Comparison of ENCODE assay signal across 30 mouse cellular contexts in the genomic region with DNA sequence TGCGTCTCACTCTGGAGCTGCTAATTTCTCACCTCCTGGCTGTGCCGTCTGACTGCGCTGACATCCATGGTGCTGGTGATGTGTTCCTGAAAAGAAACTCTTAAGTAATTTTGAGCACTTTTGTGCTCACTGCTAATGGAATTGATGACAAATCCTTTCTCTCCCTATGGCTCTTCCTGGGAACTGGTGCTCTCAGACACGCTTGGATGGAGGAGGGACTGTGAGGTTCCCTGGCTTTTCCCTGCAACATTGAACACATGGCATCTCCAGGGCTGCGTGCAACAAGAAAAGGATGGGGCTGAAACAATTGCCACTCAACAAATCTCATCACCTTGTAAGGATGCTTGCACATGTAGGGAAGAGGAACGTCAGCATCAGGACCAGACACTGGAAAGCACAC. TPM values are rescaled to one million over a fixed set of nuclear protein-coding genes. Genes with fewer than 3 reads are reported as not detected.
"Had no signal": no experiment of that assay in that cellular context is flagged by ENCODE, and none has a peak within 500 bp of the region (broad histone marks: within the 10 kb centered on the region; RNA-seq: fewer than 3 reads in every experiment).

No protein-coding gene starts in this region.

- DNase-seq: left cerebral cortex, postnatal 4 days; liver; liver, embryonic 13.5 days; liver, postnatal 0 days; lung, adult 18-20 months; lung, adult 2 months; lung, embryonic 14.5 days; lung, postnatal 10 days; lung, postnatal 14 days; lung, postnatal 36 days; lung, postnatal 4 days; midbrain, embryonic 14.5 days had no signal

- H3K27me3 ChIP-seq: limb, embryonic 12.5 days; limb, embryonic 13.5 days; limb, embryonic 15.5 days; liver, embryonic 13.5 days; liver, embryonic 15.5 days; lung, embryonic 15.5 days; midbrain, embryonic 15.5 days; neural tube, embryonic 12.5 days had no signal

- H3K27ac ChIP-seq: limb, embryonic 10.5 days; limb, embryonic 12.5 days; limb, embryonic 13.5 days; limb, embryonic 15.5 days; liver, embryonic 12.5 days; liver, embryonic 13.5 days; liver, embryonic 14.5 days; liver, embryonic 15.5 days; lung, embryonic 15.5 days; macrophage; midbrain, embryonic 10.5 days; midbrain, embryonic 12.5 days; midbrain, embryonic 15.5 days; neural tube, embryonic 12.5 days had no signal

- H3K9me3 ChIP-seq: limb, embryonic 10.5 days; limb, embryonic 12.5 days; limb, embryonic 13.5 days; limb, embryonic 15.5 days; liver, embryonic 12.5 days; liver, embryonic 13.5 days; liver, embryonic 15.5 days; lung, embryonic 15.5 days; megakaryocyte, embryonic 14.5 days; midbrain, embryonic 10.5 days; midbrain, embryonic 12.5 days; midbrain, embryonic 15.5 days; neural tube, embryonic 12.5 days had no signal

- H3K4me1 ChIP-seq: liver, embryonic 12.5 days; liver, embryonic 13.5 days; liver, embryonic 15.5 days; megakaryocyte, embryonic 14.5 days had no signal

- H3K4me2 ChIP-seq: limb, embryonic 12.5 days; limb, embryonic 13.5 days; limb, embryonic 15.5 days; liver, embryonic 11.5 days; liver, embryonic 12.5 days; liver, embryonic 13.5 days; liver, embryonic 15.5 days; lung, embryonic 14.5 days; lung, embryonic 15.5 days; midbrain, embryonic 11.5 days; midbrain, embryonic 12.5 days; midbrain, embryonic 15.5 days; neural tube, embryonic 12.5 days had no signal

- H3K4me3 ChIP-seq: limb, embryonic 10.5 days; limb, embryonic 12.5 days; limb, embryonic 13.5 days; limb, embryonic 15.5 days; liver, embryonic 12.5 days; liver, embryonic 13.5 days; liver, embryonic 15.5 days; lung, embryonic 15.5 days; megakaryocyte, embryonic 14.5 days; midbrain, embryonic 10.5 days; midbrain, embryonic 12.5 days; midbrain, embryonic 15.5 days; myocyte; neural tube, embryonic 12.5 days had no signal

- H3K36me3 ChIP-seq: limb, embryonic 10.5 days; limb, embryonic 12.5 days; limb, embryonic 13.5 days; limb, embryonic 15.5 days; liver, embryonic 12.5 days; liver, embryonic 13.5 days; liver, embryonic 15.5 days; lung, embryonic 15.5 days; midbrain, embryonic 10.5 days; midbrain, embryonic 12.5 days; midbrain, embryonic 15.5 days; neural tube, embryonic 12.5 days had no signal

- H3K9ac ChIP-seq: limb, embryonic 12.5 days; limb, embryonic 13.5 days; limb, embryonic 15.5 days; liver, embryonic 12.5 days; liver, embryonic 13.5 days; liver, embryonic 14.5 days; liver, embryonic 15.5 days; liver, postnatal 0 days; lung, embryonic 14.5 days; lung, embryonic 15.5 days; midbrain, embryonic 12.5 days; midbrain, embryonic 15.5 days; neural tube, embryonic 12.5 days had no signal

- ATAC-seq: liver, embryonic 12.5 days; liver, postnatal 0 days; lung, postnatal 0 days had no signal

RNA-seq across cellular contexts. Expression of gene Cd83, which starts 11.6 kb away (rescaled TPM):
- polyA plus RNA-seq: myocyte had no signal
